Mouse (Mus musculus) heart, embryonic 14.5 days (tissue): ENCODE results near the gene E130114P18Rik. TPM values are rescaled to one million over a fixed set of nuclear protein-coding genes. Genes with fewer than 3 reads are reported as not detected.

Experiments used
- ATAC-seq: fragments of 200-750 bp; cut with Nextera tagmentation; 2 replicates; pipeline ENCODE4 v1.8.0; 2017; ENCODE audit warnings: low read depth, moderate TSS enrichment; ENCODE audit not compliant: insufficient number of reproducible peaks, insufficient read depth, low FRiP score
- H3K27ac ChIP-seq, 2 experiments: fragments of 200-500 bp in 1 of 2; fragments of 300-500 bp in 1 of 2; sonication (generic) in 1 of 2; replicated peaks in 1 of 2; 2 replicates each; pipeline ENCODE4 v1.5.1; 2012 to 2014; ENCODE audit warnings: low read depth in 2 of 2, low read length in 2 of 2, control low read depth in 1 of 2, mild to moderate bottlenecking in 1 of 2, mixed read lengths in 1 of 2; ENCODE audit not compliant: control insufficient read depth in 1 of 2, insufficient read depth in 1 of 2
- H3K27me3 ChIP-seq: fragments of 300-500 bp; sonication (generic); 2 replicates; pipeline ENCODE4 v1.6.1; 2014; ENCODE audit warnings: mild to moderate bottlenecking, low read length, control low read depth; ENCODE audit not compliant: control insufficient read depth, insufficient read depth
- H3K36me3 ChIP-seq: fragments of 300-500 bp; sonication (generic); 2 replicates; pipeline ENCODE4 v1.6.1; 2014; ENCODE audit warnings: mild to moderate bottlenecking, control low read depth, low read length, mixed read lengths; ENCODE audit not compliant: control insufficient read depth, insufficient read depth
- H3K4me1 ChIP-seq, 2 experiments: fragments of 200-500 bp in 1 of 2; fragments of 300-500 bp in 1 of 2; sonication (generic) in 1 of 2; 2 replicates each; pipeline ENCODE4 v1.6.1; 2012 to 2014; ENCODE audit warnings: low read length in 2 of 2, control low read depth in 1 of 2, mixed read lengths in 1 of 2; ENCODE audit not compliant: control insufficient read depth in 2 of 2, insufficient read depth in 2 of 2
- H3K4me2 ChIP-seq: fragments of 300-500 bp; sonication (generic); 2 replicates; pipeline ENCODE4 v1.6.1; 2014; ENCODE audit warnings: mild to moderate bottlenecking, low read length
- H3K4me3 ChIP-seq, 2 experiments: fragments of 200-500 bp in 1 of 2; fragments of 300-500 bp in 1 of 2; sonication (generic) in 1 of 2; 2 replicates each; pipeline ENCODE4 v1.5.1; 2012 to 2014; ENCODE audit warnings: low read length in 2 of 2, mild to moderate bottlenecking in 2 of 2, control low read depth in 1 of 2, low read depth in 1 of 2, moderate library complexity in 1 of 2; ENCODE audit not compliant: control insufficient read depth in 1 of 2, insufficient read depth in 1 of 2
- H3K9ac ChIP-seq: fragments of 300-500 bp; sonication (generic); 2 replicates; pipeline ENCODE4 v1.6.1; 2014; ENCODE audit warnings: mild to moderate bottlenecking, low read length
- H3K9me3 ChIP-seq: fragments of 300-500 bp; sonication (generic); 2 replicates; pipeline ENCODE4 v1.6.1; 2016; ENCODE audit warnings: low read length, control low read depth; ENCODE audit not compliant: control insufficient read depth
- WGBS: fragments of 180-500 bp; shearing (Covaris S2); extraction: QIAGEN DNeasy Blood & Tissue Kit; methylation state at CpG from one replicate; pipeline ENCODE4 v1.1.7; 2014; 5-methylcytosine and 5-hydroxymethylcytosine counted together
- polyA plus RNA-seq: library from polyadenylated mRNA; unstranded; fragments of >200 nt; fragmentation: Nextera tagmentation; extraction: Ambion mirVana; gene quantifications from 2 replicates; pipeline ENCODE4 v1.2.1, GENCODE M21; 2014

The E130114P18Rik gene
- polyA plus RNA-seq, 1 experiment from 2014 or later = 0.59 TPM

DNA sequence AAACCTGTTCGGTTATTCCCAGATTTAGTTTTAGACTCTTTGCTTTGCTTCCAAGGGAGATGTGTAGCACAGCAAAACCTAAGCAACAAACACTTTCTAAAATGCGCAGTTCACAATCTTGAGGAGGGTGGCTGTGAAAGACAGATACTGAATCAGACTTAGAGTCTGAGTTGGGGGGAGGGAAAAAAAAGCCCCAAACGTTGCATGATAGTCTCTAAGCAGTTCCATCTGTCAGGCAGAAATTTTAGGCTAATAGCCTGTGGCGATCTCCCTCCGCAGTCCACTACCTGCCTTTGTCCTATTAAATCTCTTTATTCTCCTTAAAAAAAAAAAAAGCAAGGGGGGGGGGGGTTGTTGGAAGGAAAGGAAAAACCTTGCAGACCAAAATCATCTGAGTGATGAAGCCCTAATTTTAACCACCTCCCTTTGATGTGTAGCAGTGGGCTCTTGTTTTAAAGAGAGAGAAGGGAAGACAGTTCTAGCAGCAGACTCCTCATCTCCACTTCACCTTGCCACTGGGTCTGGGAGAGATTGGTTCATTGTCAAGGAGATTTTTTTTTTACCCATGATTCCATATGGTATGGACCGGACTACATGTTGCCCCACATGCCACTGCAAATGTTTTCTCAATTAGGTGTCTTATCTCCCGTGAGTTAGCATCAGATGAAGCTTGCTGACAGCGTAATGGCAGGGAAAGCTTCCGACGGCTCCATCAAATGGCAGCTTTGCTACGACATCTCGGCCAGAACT lies 196.4 kb downstream of the E130114P18Rik start:
- H3K36me3 ChIP-seq = no peaks in the 10 kb centered on the region
- no peak overlapping the region for H3K4me3 ChIP-seq
- H3K27ac ChIP-seq = no peak overlapping the region
- peaks cover 2 to 4% of the 10 kb centered on the region in 2 experiments; a peak in 2 of 4 replicates for H3K4me1 ChIP-seq
- no peak overlapping the region for H3K4me2 ChIP-seq
- no peaks in the 10 kb centered on the region for H3K27me3 ChIP-seq
- no peaks in the 10 kb centered on the region for H3K9me3 ChIP-seq
- WGBS = 51% methylated on average over 12 of the region's 12 CpGs
- H3K9ac ChIP-seq = no peak overlapping the region
- no peak for ATAC-seq

DNA sequence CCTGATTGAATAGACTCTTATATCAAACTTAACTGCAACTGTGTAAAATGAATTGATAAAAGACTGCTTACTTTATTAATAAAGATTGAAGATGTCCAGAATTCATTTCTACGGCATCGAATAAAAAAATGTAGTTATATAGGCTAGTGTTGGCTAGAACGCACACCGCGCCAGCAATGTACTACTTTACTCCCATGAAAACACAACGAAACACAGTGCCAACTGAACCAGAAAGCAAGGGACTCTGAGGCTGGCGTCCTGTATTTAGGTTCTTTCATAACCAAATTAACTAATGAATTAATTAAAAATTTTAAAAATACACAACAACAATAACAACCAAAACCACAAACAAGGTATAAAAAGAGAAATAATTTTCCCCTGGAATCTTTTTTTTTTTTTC lies 197.0 kb downstream of the E130114P18Rik start:
- no peak overlapping the region for H3K4me2 ChIP-seq
- no peak overlapping the region for H3K27ac ChIP-seq
- H3K9ac ChIP-seq = no peak overlapping the region
- H3K27me3 ChIP-seq = no peaks in the 10 kb centered on the region
- H3K4me1 ChIP-seq = peaks cover 2 to 4% of the 10 kb centered on the region in 2 experiments; a peak in 2 of 4 replicates
- no peaks in the 10 kb centered on the region for H3K36me3 ChIP-seq
- 95% methylated on average over 7 of the region's 7 CpGs for WGBS
- no peak for ATAC-seq
- no peak overlapping the region for H3K4me3 ChIP-seq
- no peaks in the 10 kb centered on the region for H3K9me3 ChIP-seq

- Histone ChIP-seq H3K36me3 (no peaks in the 10 kb centered on the region), H3K9me3 (no peaks in the 10 kb centered on the region), H3K27ac (no peak overlapping the region), H3K4me1 (peaks cover 2 to 4% of the 10 kb centered on the region in 2 experiments; a peak in 2 of 4 replicates), H3K27me3 (no peaks in the 10 kb centered on the region), H3K9ac (no peak overlapping the region), H3K4me3 (no peak overlapping the region), H3K4me2 (no peak overlapping the region)
- 89% methylated on average over 9 of the region's 9 CpGs for WGBS
- ATAC-seq = no peak
Measured at GRCm38 (mm10) chr4:97578571-97579165, 199.2 kb downstream of the E130114P18Rik start.

DNA sequence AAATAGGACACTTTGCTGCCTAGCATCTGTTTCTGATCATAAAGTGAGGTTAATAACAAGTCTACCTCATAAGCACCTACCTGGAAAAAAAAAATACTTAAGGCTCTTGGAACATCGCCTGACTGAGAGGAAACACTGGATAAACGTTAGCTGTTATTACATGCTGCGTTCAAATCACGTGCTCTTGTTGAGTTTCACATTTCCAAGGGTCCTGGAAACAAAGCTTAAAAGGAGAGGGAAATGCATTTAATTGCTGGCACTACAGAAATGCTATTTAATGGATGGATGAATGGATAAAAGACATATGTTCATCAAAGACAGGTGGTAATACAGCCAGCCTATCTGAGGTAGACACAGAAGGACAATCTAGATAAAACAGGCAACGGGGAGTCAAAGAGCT lies 200.4 kb downstream of the E130114P18Rik start:
- no peak overlapping the region for H3K4me2 ChIP-seq
- H3K27me3 ChIP-seq = no peaks in the 10 kb centered on the region
- H3K9ac ChIP-seq = no peak overlapping the region
- no peaks in the 10 kb centered on the region for H3K9me3 ChIP-seq
- H3K4me1 ChIP-seq = peaks cover 2 to 4% of the 10 kb centered on the region in 2 experiments; a peak in 2 of 4 replicates
- H3K27ac ChIP-seq = no peak overlapping the region
- no peaks in the 10 kb centered on the region for H3K36me3 ChIP-seq
- no peak overlapping the region for H3K4me3 ChIP-seq
- no peak for ATAC-seq
- 74% methylated on average over 5 of the region's 5 CpGs for WGBS

GRCm38 (mm10) chr4:97575447-97575846 lies 202.4 kb downstream of the E130114P18Rik start:
- no peak overlapping the region for H3K4me3 ChIP-seq
- H3K27me3 ChIP-seq = no peaks in the 10 kb centered on the region
- WGBS = 31% methylated on average over 5 of the region's 5 CpGs
- no peaks in the 10 kb centered on the region for H3K4me1 ChIP-seq
- no peaks in the 10 kb centered on the region for H3K36me3 ChIP-seq
- no peak overlapping the region for H3K27ac ChIP-seq
- ATAC-seq = no peak
- no peak overlapping the region for H3K4me2 ChIP-seq
- no peak overlapping the region for H3K9ac ChIP-seq
- no peaks in the 10 kb centered on the region for H3K9me3 ChIP-seq

GRCm38 (mm10) chr4:97569320-97569719 lies 208.6 kb downstream of the E130114P18Rik start:
- H3K4me1 ChIP-seq = no peaks in the 10 kb centered on the region
- no peak overlapping the region for H3K4me2 ChIP-seq
- H3K4me3 ChIP-seq = no peak overlapping the region
- no peaks in the 10 kb centered on the region for H3K36me3 ChIP-seq
- WGBS = 72% methylated on average over 3 of the region's 3 CpGs
- no peak overlapping the region for H3K9ac ChIP-seq
- no peak for ATAC-seq
- no peak overlapping the region for H3K27ac ChIP-seq
- H3K27me3 ChIP-seq = no peaks in the 10 kb centered on the region
- no peaks in the 10 kb centered on the region for H3K9me3 ChIP-seq

DNA sequence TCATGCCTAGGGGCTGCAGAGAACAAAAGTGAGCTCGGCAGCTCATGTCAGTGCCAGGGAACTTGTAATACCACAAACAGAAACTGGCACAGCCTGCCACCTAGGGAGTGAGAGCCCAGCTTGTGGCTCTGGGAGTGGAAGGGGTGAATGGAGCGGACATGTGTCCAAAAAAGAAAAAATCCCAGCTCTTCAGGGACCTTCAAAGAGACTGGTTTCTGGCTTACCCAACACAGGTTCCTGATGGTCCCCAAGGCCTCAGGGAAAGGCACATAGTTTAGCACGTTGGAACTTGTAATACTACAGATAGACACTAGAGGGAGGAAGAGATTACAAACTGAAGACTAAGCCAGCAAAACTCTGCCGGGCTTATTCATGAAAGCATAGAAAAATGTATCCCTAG lies 213.2 kb downstream of the E130114P18Rik start:
- Histone ChIP-seq H3K9ac (no peak overlapping the region), H3K27me3 (no peaks in the 10 kb centered on the region), H3K4me2 (no peak overlapping the region), H3K4me3 (no peak overlapping the region), H3K27ac (no peak overlapping the region), H3K36me3 (no peaks in the 10 kb centered on the region), H3K4me1 (no peaks in the 10 kb centered on the region), H3K9me3 (no peaks in the 10 kb centered on the region)
- ATAC-seq = no peak
- WGBS = 39% methylated on average over 4 of the region's 4 CpGs
